Mouse (Mus musculus) cerebellum, postnatal 36 days (tissue): Measurements from ENCODE around the gene Sept8.
A peak's percentile ranks its signal among the peaks of the same experiment; 100 is the strongest.

ENCODE experiments used
- DNase-seq, 2 experiments: peaks; one replicate each; pipeline ENCODE4 v3.0.0; 2021 to 2022; ENCODE audit warnings: mixed read lengths in 2 of 2

Gene Sept8

DNA sequence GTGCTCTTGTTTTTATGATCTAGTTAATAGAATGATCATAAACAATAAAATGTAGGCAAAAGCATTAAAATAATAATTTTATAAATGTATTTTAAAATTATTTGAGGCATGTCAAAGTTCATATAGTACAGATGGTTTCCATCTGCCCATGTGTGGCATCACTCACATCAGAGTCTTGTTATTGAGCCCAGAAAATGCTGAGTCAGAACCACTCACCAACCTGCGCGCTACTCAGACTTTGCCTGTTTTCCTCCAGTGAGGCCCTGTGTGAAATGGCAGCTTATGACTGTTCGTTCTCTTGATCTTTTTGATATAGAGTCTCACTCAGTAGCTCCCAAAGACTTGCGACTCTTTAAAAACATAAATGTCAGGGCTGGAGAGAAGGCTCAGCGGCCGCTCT is 66.5 kb downstream of the Sept8 start:
- DNase-seq, result no peak

- DNase-seq, result no peak
These were observed 69.2 kb downstream of the Sept8 start for GRCm38 (mm10) chr11:53588279-53588678.

DNA sequence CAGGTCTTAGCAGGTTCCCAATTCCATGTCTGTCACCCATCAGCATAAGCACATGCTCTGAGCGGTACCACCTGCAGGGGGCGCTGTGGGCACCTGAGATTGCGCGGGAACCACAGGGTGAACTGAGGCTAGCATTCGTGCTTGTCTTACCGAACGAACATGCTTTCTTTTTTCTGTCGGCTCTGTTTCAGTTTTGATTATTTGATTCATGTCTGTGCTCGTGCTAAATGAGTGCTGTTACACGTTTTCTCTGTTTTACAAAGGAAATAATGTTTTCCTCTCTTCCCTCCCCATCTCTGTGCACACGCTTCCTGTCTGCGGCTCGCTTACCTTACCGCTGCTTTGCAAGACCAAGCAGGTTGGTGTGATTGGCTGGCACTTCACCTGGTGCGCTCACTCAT is 71.3 kb downstream of the Sept8 start:
- peak; percentile 29 to 45 for DNase-seq

DNA sequence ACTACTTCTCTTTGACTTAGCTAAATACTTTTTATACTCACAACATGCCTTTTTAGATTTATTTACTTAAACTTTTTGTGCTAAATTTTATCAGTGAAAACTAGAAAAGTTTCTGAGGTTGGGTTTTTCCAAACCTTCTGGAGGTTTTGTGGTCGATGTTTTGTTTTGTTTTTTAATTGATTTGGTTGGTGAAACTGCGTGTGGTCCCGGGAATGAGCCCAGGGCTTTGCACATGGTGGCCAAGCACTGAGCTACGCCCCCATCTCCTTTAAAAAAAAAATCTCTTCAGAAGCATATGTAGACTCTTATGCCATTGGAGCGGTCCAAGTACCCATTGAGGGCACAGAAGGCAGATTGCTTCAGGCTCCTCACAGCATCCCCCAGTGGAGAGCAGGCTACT is 72.1 kb downstream of the Sept8 start:
- DNase-seq, result no peak
